Mouse (Mus musculus) MEL (cell line): ENCODE measurements around the gene Cfap69. TPM values are rescaled to one million over a fixed set of nuclear protein-coding genes. Genes with fewer than 3 reads are reported as not detected.

Experiments
- DNase-seq: peaks from one replicate; pipeline ENCODE4 v3.0.0; 2011; ENCODE audit warnings: low read depth, low spot score
- H3K27ac ChIP-seq: 2 replicates; pipeline ENCODE4 v1.5.1; 2012; ENCODE audit warnings: low read depth, mild to moderate bottlenecking, control low read depth, low read length, moderate library complexity; ENCODE audit not compliant: control insufficient read depth
- H3K27me3 ChIP-seq, 2 experiments: fragments of 150-350 bp in 1 of 2; sonication (generic) in 1 of 2; 2 replicates each; pipeline ENCODE4 v1.6.1; 2012; ENCODE audit warnings: low read length in 2 of 2, mild to moderate bottlenecking in 2 of 2, improper control_type of control experiment in 1 of 2, moderate library complexity in 1 of 2; ENCODE audit not compliant: insufficient read depth in 2 of 2, control insufficient read depth in 1 of 2
- H3K36me3 ChIP-seq, 2 experiments: 2 replicates each; pipeline ENCODE4 v1.6.1; 2012 to 2014; ENCODE audit warnings: low read length in 2 of 2, improper control_type of control experiment in 1 of 2, inconsistent platforms in 1 of 2, mild to moderate bottlenecking in 1 of 2; ENCODE audit not compliant: insufficient read depth in 2 of 2, control insufficient read depth in 1 of 2
- H3K4me1 ChIP-seq, 2 experiments: fragments of 150-350 bp in 1 of 2; sonication (generic) in 1 of 2; 2 replicates each; pipeline ENCODE4 v1.6.1; 2012; ENCODE audit warnings: low read length in 2 of 2, improper control_type of control experiment in 1 of 2, mild to moderate bottlenecking in 1 of 2; ENCODE audit not compliant: insufficient read depth in 2 of 2, control insufficient read depth in 1 of 2
- H3K4me3 ChIP-seq, 2 experiments: fragments of 150-350 bp in 1 of 2; sonication (generic) in 1 of 2; 2 replicates each; pipeline ENCODE4 v1.5.1; 2012; ENCODE audit warnings: low read depth in 2 of 2, low read length in 2 of 2, mild to moderate bottlenecking in 2 of 2, moderate library complexity in 2 of 2, control low read depth in 1 of 2, improper control_type of control experiment in 1 of 2; ENCODE audit not compliant: control insufficient read depth in 1 of 2, insufficient read depth in 1 of 2
- H3K79me2 ChIP-seq: 2 replicates; pipeline ENCODE4 v1.6.1; 2012; ENCODE audit warnings: mild to moderate bottlenecking, low read length, moderate library complexity; ENCODE audit not compliant: control insufficient read depth, poor library complexity, insufficient read depth
- H3K9ac ChIP-seq: 2 replicates; pipeline ENCODE4 v1.6.1; 2012; ENCODE audit warnings: low read depth, mild to moderate bottlenecking, control low read depth, low read length, moderate library complexity; ENCODE audit not compliant: control insufficient read depth, poor library complexity, severe bottlenecking
- H3K9me3 ChIP-seq: fragments of 150-350 bp; sonication (generic); replicated peaks from 2 replicates; pipeline ENCODE4 v1.6.1; 2012; ENCODE audit warnings: mild to moderate bottlenecking, low read length, improper control_type of control experiment, moderate library complexity; ENCODE audit not compliant: insufficient read depth
- CHD2 ChIP-seq: IDR thresholded peaks from 2 replicates; pipeline ENCODE4 v1.6.1; 2011; ENCODE audit warnings: low read length, improper control_type of control experiment
- EP300 ChIP-seq, 2 experiments: IDR thresholded peaks; 2 replicates each; pipeline ENCODE4 v1.6.1; 2011; ENCODE audit warnings: improper control_type of control experiment in 2 of 2, low read length in 2 of 2, low read depth in 1 of 2, mild to moderate bottlenecking in 1 of 2
- GABPA ChIP-seq: IDR thresholded peaks from 2 replicates; pipeline ENCODE4 v1.6.1; 2012; ENCODE audit warnings: low read depth, mild to moderate bottlenecking, inconsistent platforms, low read length, improper control_type of control experiment, moderate library complexity
- GATA1 ChIP-seq: IDR thresholded peaks from 2 replicates; pipeline ENCODE4 v1.6.1; 2011; ENCODE audit warnings: low read depth, low read length, improper control_type of control experiment
- HCFC1 ChIP-seq: IDR thresholded peaks from 2 replicates; pipeline ENCODE4 v1.6.1; 2012; ENCODE audit warnings: low read depth, mild to moderate bottlenecking, inconsistent platforms, low read length, improper control_type of control experiment, moderate library complexity
- JUND ChIP-seq: IDR thresholded peaks from 2 replicates; pipeline ENCODE4 v1.6.1; 2011; ENCODE audit warnings: low read depth, mild to moderate bottlenecking, improper control_type of control experiment, low read length
- MAFK ChIP-seq: IDR thresholded peaks from 2 replicates; pipeline ENCODE4 v1.6.1; 2011; ENCODE audit warnings: low read depth, mild to moderate bottlenecking, low read length, improper control_type of control experiment, borderline replicate concordance
- MAZ ChIP-seq: IDR thresholded peaks from 2 replicates; pipeline ENCODE4 v1.6.1; 2012; ENCODE audit warnings: low read depth, mild to moderate bottlenecking, inconsistent platforms, low read length, improper control_type of control experiment
- MEF2A ChIP-seq: IDR thresholded peaks from 2 replicates; pipeline ENCODE4 v1.6.1; 2014; ENCODE audit warnings: low read depth, mild to moderate bottlenecking, inconsistent platforms, low read length, improper control_type of control experiment; ENCODE audit not compliant: poor library complexity, insufficient replicate concordance, severe bottlenecking; ENCODE audit errors: extremely low read depth
- MXI1 ChIP-seq: IDR thresholded peaks from 2 replicates; pipeline ENCODE4 v1.6.1; 2011; ENCODE audit warnings: mild to moderate bottlenecking, low read depth, low read length, improper control_type of control experiment
- MYB ChIP-seq: IDR thresholded peaks from 2 replicates; pipeline ENCODE4 v1.6.1; 2011; ENCODE audit warnings: mild to moderate bottlenecking, low read depth, low read length, improper control_type of control experiment
- MYC ChIP-seq: IDR thresholded peaks from 2 replicates; pipeline ENCODE4 v1.6.1; 2011; ENCODE audit warnings: low read depth, mild to moderate bottlenecking, low read length, improper control_type of control experiment, moderate library complexity
- UBTF ChIP-seq: IDR thresholded peaks from 2 replicates; pipeline ENCODE4 v1.6.1; 2012; ENCODE audit warnings: low read depth, mild to moderate bottlenecking, inconsistent platforms, low read length, improper control_type of control experiment, moderate library complexity, borderline replicate concordance; ENCODE audit not compliant: insufficient read depth
- USF2 ChIP-seq, 2 experiments: IDR thresholded peaks; 2 replicates each; pipeline ENCODE4 v1.6.1; 2011 to 2012; ENCODE audit warnings: improper control_type of control experiment in 2 of 2, low read length in 2 of 2, borderline replicate concordance in 1 of 2, inconsistent platforms in 1 of 2, low read depth in 1 of 2, mild to moderate bottlenecking in 1 of 2; ENCODE audit not compliant: insufficient read depth in 1 of 2
- ZKSCAN1 ChIP-seq: IDR thresholded peaks from 2 replicates; pipeline ENCODE4 v1.6.1; 2012; ENCODE audit warnings: low read depth, mild to moderate bottlenecking, inconsistent platforms, low read length, improper control_type of control experiment, moderate library complexity
- ZNF384 ChIP-seq: IDR thresholded peaks from 2 replicates; pipeline ENCODE4 v1.6.1; 2012; ENCODE audit warnings: low read depth, mild to moderate bottlenecking, inconsistent platforms, low read length, improper control_type of control experiment
- polyA plus RNA-seq, 2 experiments: library from polyadenylated mRNA; stranded (reverse) in 1 of 2; unstranded in 1 of 2; fragments of >175 nt in 1 of 2; fragments of >200 nt in 1 of 2; gene quantifications; 2 replicates each; pipeline versions ENCODE4 v1.2.1 to v1.2.4; 2012; ENCODE audit warnings: low replicate concordance in 2 of 2, low read depth in 1 of 2; ENCODE audit not compliant: insufficient read length in 2 of 2, insufficient read depth in 1 of 2, missing spikeins in 1 of 2
- total RNA-seq: library from RNA; depleted of rRNA; stranded (reverse); fragments of 300-350 nt; gene quantifications from 2 replicates; pipeline ENCODE4 v1.2.3, GENCODE M21; 2012

Gene Cfap69
- total and polyA plus RNA-seq, 3 experiments = not detected

DNA sequence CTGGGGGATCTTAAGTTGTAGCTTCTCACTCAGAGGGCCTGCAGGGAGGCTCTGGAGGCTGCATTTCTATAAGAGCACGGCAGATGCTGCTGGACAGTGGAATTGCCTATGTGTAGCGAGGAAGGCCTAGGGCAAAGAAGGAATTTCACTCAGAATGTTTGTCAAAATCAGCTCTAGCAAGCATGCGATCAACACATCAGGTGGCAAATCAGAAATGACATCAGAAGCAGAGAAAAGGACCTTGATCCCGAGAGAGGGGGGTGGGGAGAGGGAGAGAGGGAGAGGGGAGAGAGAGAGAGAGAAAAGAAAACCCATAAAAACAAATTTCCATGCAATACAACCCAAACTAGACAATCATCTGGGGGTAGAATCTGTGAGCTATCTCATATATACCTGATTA is 19.3 kb upstream of the Cfap69 start:
- DNase-seq = no peak
- Histone ChIP-seq H3K36me3 (no peaks in the 10 kb centered on the region), H3K9ac (no peak overlapping the region), H3K27ac (no peak overlapping the region), H3K4me3 (no peak overlapping the region), H3K79me2 (no peaks in the 10 kb centered on the region), H3K9me3 (no peaks in the 10 kb centered on the region), H3K27me3 (no peaks in the 10 kb centered on the region), H3K4me1 (no peaks in the 10 kb centered on the region)
- TF ChIP-seq ZKSCAN1 (no peak), ZNF384 (no peak), JUND (no peak), USF2 (IDR thresholded peaks at IDR 0.05; ENCODE audit: borderline replicate concordance in 1 of 2, insufficient read depth in 1 of 2, low read depth in 1 of 2, low read length in 2 of 2) (no peak), UBTF (no peak), EP300 (IDR thresholded peaks at IDR 0.05; ENCODE audit: low read depth in 1 of 2, low read length in 2 of 2) (no peak)

GRCm38 (mm10) chr5:5679459-5679858 is 15.4 kb upstream of the Cfap69 start:
- no peak overlapping the region for H3K9ac ChIP-seq
- no peaks in the 10 kb centered on the region for H3K9me3 ChIP-seq
- no peak for DNase-seq
- H3K36me3 ChIP-seq = no peaks in the 10 kb centered on the region
- TF ChIP-seq MYB (no peak), CHD2 (no peak), ZKSCAN1 (no peak), MEF2A (no peak), MAFK (no peak), MAZ (no peak), MXI1 (no peak), GATA1 (no peak), HCFC1 (no peak), JUND (no peak), MYC (no peak), GABPA (no peak)
- TF ChIP-seq, all 39 proteins: peak for 0
- no peak overlapping the region for H3K27ac ChIP-seq
- no peaks in the 10 kb centered on the region; a peak in 1 of 4 replicates for H3K27me3 ChIP-seq
- no peak overlapping the region for H3K4me3 ChIP-seq
- no peaks in the 10 kb centered on the region for H3K4me1 ChIP-seq
- no peaks in the 10 kb centered on the region for H3K79me2 ChIP-seq
